20 mouse cellular contexts compared by ENCODE assay signal in the genomic region with DNA sequence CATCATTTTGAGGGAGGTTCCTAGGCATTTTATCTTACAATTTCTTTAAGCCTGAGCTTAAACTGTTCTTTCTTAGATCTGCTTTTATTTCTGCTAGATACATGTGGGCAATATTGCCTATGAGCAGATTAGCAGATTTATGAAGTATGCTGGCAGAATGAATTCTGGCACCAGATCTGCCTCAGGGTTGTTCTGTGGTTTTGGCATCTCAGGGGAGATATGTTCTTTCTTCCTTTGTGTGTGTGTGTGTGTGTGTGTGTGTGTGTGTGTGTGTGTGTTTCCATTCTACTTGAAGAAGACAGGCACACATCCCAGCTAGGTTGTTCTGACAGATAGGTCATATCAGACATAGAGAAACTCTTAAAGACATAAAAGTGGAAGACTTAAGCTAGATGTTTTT.
DNase-seq lines count a peak whose midpoint lies in the region; ATAC-seq lines count a peak whose summit lies in the region.
"Had no signal": no experiment of that assay in that cellular context is flagged by ENCODE, and none has a peak within 500 bp of the region (broad histone marks: within the 10 kb centered on the region; RNA-seq: fewer than 3 reads in every experiment).

No protein-coding gene starts in this region.

- peak; percentile 77 for DNase-seq in 416B (ENCODE audit: low read depth)
- peak; percentile 47 for DNase-seq in Muller cell, postnatal 12 days (ENCODE audit: inconsistent ontology term)
- DNase-seq in adrenal gland, postnatal 10 days: no peak
- no peak for DNase-seq in left cerebral cortex, postnatal 10 days (ENCODE audit: extremely low spot score in 1 of 2, low spot score in 2 of 2)
- DNase-seq: adrenal gland, adult 2 months; adrenal gland, postnatal 25 days; B cell, adult 2 months; cerebellum, adult 11-12 months; cerebellum, adult 8-10 months; cerebellum, postnatal 10 days; cerebellum, postnatal 36 days; gastrocnemius, adult 2 months; gastrocnemius, postnatal 14 days; heart, adult 11 months had no signal

- intact Hi-C loops in left cerebral cortex, postnatal 10 days (cut with DNase I): no loop called here

- ATAC-seq in common myeloid progenitor, adult 5-6 weeks (replicated peaks; ENCODE audit: low read depth, poor library complexity, severe bottlenecking): 0 out of 2 replicates have a peak, but pooled peaks have one; percentile 45
- ATAC-seq in inflammation-experienced regulatory T-cells, adult 6 months: no peak
- ATAC-seq: forebrain, embryonic 13.5 days; forebrain, embryonic 16.5 days; intestine, embryonic 16.5 days; Patski had no signal

Comparison
In these comparisons a context has a peak if more than half of its experiments do, and no peak if none do; other contexts are left out.
1. DNase-seq: peak in 416B (single experiment) and Muller cell, postnatal 12 days (single experiment); none in adrenal gland, postnatal 10 days (single experiment) and left cerebral cortex, postnatal 10 days (0 of 2).